Mouse (Mus musculus): ENCODE data around the gene Olfr398.

DNA sequence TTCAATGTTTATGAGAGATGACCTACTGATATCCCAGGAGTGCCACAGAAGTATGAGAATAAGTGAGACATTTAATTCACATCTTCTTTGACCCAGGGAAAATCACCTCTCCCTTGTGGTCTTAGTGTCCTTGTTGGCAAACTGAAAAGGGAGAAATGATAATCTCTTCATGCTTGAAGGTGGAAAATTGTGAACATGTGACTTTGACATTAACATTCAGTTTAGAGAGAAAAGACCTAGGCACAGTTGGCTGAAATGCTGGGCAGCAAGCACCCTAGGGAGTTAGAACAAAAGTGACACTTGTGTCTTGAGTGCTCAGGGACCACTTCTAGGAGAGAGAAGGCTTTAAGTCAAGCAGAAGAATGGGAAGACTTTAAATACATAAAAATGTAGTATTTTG, at the start of gene Olfr398:
- TF ChIP-seq HCFC1 (IDR thresholded peaks at IDR 0.05; ENCODE audit: borderline replicate concordance, insufficient read depth, low read length) (no peak), ZC3H11A (IDR thresholded peaks at IDR 0.05; ENCODE audit: borderline replicate concordance, low read depth, low read length) (no peak), MAFK (IDR thresholded peaks at IDR 0.05; ENCODE audit: insufficient read depth, low read depth, low read length) (no peak), ZNF384 (IDR thresholded peaks at IDR 0.05; ENCODE audit: low read depth, low read length) (no peak), CHD2 (IDR thresholded peaks at IDR 0.05; ENCODE audit: low read depth, low read length) (no peak)

All from ES-E14 (cell line).